Mouse (Mus musculus) pancreas, adult 10 weeks (tissue): ENCODE measurements around the gene Dctn1. TPM values are rescaled to one million over a fixed set of nuclear protein-coding genes. Genes with fewer than 3 reads are reported as not detected.

Source experiments
- polyA plus RNA-seq: library from polyadenylated mRNA; stranded (reverse); fragments of 350-450 nt; fragmentation: Illumina TruSeq; extraction: RNeasy Lipid Tissue Mini Kit (QIAGEN cat#74804); gene quantifications from one replicate; pipeline ENCODE4 v1.2.3, GENCODE M21; 2015; ENCODE audit warnings: low read depth, low replicate concordance; ENCODE audit not compliant: insufficient read depth

The Dctn1 gene
- 29.3 TPM for polyA plus RNA-seq

DNA sequence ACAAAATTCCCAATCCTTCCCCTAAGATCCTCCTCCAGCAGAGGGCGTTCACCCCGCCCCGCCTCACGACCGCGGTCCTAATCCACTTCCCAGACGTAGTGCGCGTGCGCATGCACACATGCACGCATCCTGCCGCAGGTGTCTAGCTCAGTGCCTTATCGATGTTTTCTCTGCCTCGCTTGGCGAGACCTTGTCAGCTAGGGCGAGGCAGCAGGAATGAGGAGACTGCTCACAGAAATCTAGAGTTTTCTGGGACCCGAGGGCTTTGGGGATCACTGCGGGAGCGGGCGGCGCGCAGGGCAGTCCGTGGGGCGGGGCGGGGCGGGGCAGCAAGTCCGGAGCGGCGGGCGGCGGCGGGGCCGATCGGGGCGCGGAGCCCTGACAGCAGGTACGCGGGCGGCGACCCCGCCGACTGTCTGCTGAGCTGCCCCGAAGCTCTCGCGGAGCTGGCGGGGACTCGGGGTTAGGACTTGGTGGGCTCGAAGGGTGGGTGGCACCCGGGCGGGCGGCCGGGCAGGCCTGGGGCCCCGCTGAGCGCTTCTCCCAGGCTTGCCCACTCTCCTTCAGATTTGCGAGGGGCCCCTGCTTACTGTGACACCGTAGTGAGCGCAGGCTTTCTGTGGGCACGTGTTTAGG is at the start of gene Dctn1:
Dctn1 (plus strand) TSS at position 314 of the 636 bp plus-strand sequence.

DNA sequence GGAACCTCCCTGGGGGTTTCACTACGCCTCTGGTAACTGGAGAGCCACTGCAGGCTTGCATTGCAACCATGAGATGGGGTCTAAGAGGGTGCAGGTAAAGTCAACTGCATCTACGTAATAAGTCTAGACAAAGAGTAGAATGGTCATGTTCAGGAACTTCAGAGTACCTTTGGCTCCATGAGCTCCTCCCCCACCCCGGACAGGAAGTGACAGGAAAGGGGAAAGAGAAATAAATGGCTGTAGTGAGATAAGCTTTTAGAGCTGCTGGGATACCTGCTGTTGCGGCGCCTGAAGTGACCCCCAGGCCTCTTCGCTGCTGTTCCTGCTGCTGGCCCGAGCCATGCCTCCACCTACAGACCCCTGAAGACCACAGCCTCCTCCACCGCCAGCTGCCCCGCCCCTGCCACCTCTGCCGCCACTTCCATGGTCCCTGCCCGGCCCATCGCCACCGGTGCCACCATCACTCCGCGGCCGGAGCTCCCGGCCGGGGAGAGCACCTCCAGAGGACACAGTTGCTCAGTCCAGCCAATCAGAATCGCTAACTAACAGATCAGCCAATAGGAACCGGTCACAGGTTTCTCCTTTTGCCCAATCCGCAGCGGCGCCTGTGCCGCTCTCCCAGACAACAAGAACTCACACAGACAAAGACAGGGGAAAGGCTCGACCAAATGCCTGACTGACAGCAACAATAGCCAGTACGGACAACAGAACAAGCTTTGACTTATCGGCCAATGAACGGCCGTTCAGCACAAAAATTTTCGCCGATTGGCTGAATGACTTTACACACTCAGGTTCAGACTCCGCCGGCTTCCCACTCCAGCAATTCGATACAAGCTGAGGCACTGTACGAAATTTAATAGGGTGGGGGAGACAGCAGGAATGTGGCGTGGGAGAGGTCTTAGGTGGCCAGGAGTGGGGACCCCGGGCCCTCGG is 44.5 kb upstream of the Dctn1 start, which contains the start of gene Wbp1:
Wbp1 (minus strand) TSS at position 630 of the 933 bp plus-strand sequence.

GRCm38 (mm10) chr6:83125331-83125730 is 40.4 kb upstream of the Dctn1 start, which contains the start of gene Ino80b:
Ino80b (minus strand) TSS chr6:83125431.

GRCm38 (mm10) chr6:83134951-83135513 is 30.7 kb upstream of the Dctn1 start, which contains the start of gene Rtkn:
Rtkn (plus strand) TSS chr6:83135463.

GRCm38 (mm10) chr6:83156259-83156684 is 9.4 kb upstream of the Dctn1 start, which contains the start of the genes Wdr54 and 1700003E16Rik:
Wdr54 (minus strand) TSS chr6:83156397.
1700003E16Rik (plus strand) TSS chr6:83156404.

GRCm38 (mm10) chr6:83219814-83220213 is 54.1 kb downstream of the Dctn1 start, which contains the start of gene Slc4a5:
Slc4a5 (plus strand) TSS chr6:83219828.

Other genes starting within 250 kb of the Dctn1 start
- 0.26 TPM for gene Sema4f, start 226.2 kb upstream of the Dctn1 start, polyA plus RNA-seq
- gene M1ap, start 219.0 kb upstream of the Dctn1 start, polyA plus RNA-seq: not detected
- 1.8 TPM for gene Dok1, start 132.4 kb upstream of the Dctn1 start, polyA plus RNA-seq
- 1.8 TPM for gene Loxl3, start 131.7 kb upstream of the Dctn1 start, polyA plus RNA-seq
- 146 TPM for gene Aup1, start 111.4 kb upstream of the Dctn1 start, polyA plus RNA-seq
- gene Htra2, start 110.6 kb upstream of the Dctn1 start, polyA plus RNA-seq: 40.7 TPM
- gene Dqx1, start 108.1 kb upstream of the Dctn1 start, polyA plus RNA-seq: 1.5 TPM
- gene Tlx2, start 95.6 kb upstream of the Dctn1 start, polyA plus RNA-seq: not detected
- gene Pcgf1, start 88.1 kb upstream of the Dctn1 start, polyA plus RNA-seq: 7.6 TPM
- not detected for gene Lbx2, start 79.6 kb upstream of the Dctn1 start, polyA plus RNA-seq
- gene Ccdc142, start 64.3 kb upstream of the Dctn1 start, polyA plus RNA-seq: not detected
- 1.1 TPM for gene Gm42688, start 64.3 kb upstream of the Dctn1 start, polyA plus RNA-seq
- gene Mrpl53, start 56.9 kb upstream of the Dctn1 start, polyA plus RNA-seq: 31.8 TPM
- gene Mogs, start 50.4 kb upstream of the Dctn1 start, polyA plus RNA-seq: 16.5 TPM
- 42.1 TPM for gene Wbp1, start 44.4 kb upstream of the Dctn1 start, polyA plus RNA-seq
- 6.9 TPM for gene Ino80b, start 40.5 kb upstream of the Dctn1 start, polyA plus RNA-seq
- gene Rtkn, start 30.5 kb upstream of the Dctn1 start, polyA plus RNA-seq: 12.4 TPM
- gene Wdr54, start 9.5 kb upstream of the Dctn1 start, polyA plus RNA-seq: 1.5 TPM
- not detected for gene 1700003E16Rik, start 9.5 kb upstream of the Dctn1 start, polyA plus RNA-seq
- not detected for gene Slc4a5, start 53.9 kb downstream of the Dctn1 start, polyA plus RNA-seq
- gene Mthfd2, start 160.0 kb downstream of the Dctn1 start, polyA plus RNA-seq: 19.5 TPM
- 11.3 TPM for gene Mob1a, start 160.1 kb downstream of the Dctn1 start, polyA plus RNA-seq
- 5.8 TPM for gene Bola3, start 183.2 kb downstream of the Dctn1 start, polyA plus RNA-seq